Mouse (Mus musculus) embryonic facial prominence, embryonic 14.5 days (tissue): ENCODE results near the gene Ccr4. TPM values are rescaled to one million over a fixed set of nuclear protein-coding genes. Genes with fewer than 3 reads are reported as not detected.
A peak's percentile ranks its signal among the peaks of the same experiment; 100 is the strongest.

Experiments
- ATAC-seq: fragments of 200-750 bp; cut with Nextera tagmentation; 2 replicates; pipeline ENCODE4 v1.8.0; 2017; ENCODE audit warnings: low read depth, moderate number of reproducible peaks, moderate TSS enrichment
- DNase-seq: peaks from one replicate; pipeline ENCODE4 v3.0.0-alpha.2; 2015; ENCODE audit warnings: low spot score
- H3K27ac ChIP-seq: fragments of 300-500 bp; sonication (generic); replicated peaks from 2 replicates; pipeline ENCODE4 v1.5.1; 2014; ENCODE audit warnings: low read depth, mild to moderate bottlenecking, low read length, moderate library complexity
- H3K27me3 ChIP-seq: fragments of 300-500 bp; sonication (generic); replicated peaks from 2 replicates; pipeline ENCODE4 v1.6.1; 2014; ENCODE audit warnings: low read length; ENCODE audit not compliant: control insufficient read depth, insufficient read depth
- H3K36me3 ChIP-seq: fragments of 300-500 bp; sonication (generic); 2 replicates; pipeline ENCODE4 v1.6.1; 2014; ENCODE audit warnings: low read length, mixed read lengths; ENCODE audit not compliant: control insufficient read depth, insufficient read depth
- H3K4me1 ChIP-seq: fragments of 300-500 bp; sonication (generic); 2 replicates; pipeline ENCODE4 v1.6.1; 2014; ENCODE audit warnings: antibody characterized with exemption, low read length; ENCODE audit not compliant: control insufficient read depth, insufficient read depth
- H3K4me2 ChIP-seq: fragments of 300-500 bp; sonication (generic); 2 replicates; pipeline ENCODE4 v1.6.1; 2014; ENCODE audit warnings: low read depth, mild to moderate bottlenecking, low read length, moderate library complexity, mixed read lengths
- H3K4me3 ChIP-seq: fragments of 300-500 bp; sonication (generic); 2 replicates; pipeline ENCODE4 v1.5.1; 2014; ENCODE audit warnings: low read depth, mild to moderate bottlenecking, low read length
- H3K9ac ChIP-seq: fragments of 300-500 bp; sonication (generic); 2 replicates; pipeline ENCODE4 v1.6.1; 2014; ENCODE audit warnings: low read depth, mild to moderate bottlenecking, low read length, moderate library complexity, mixed read lengths
- H3K9me3 ChIP-seq: fragments of 300-500 bp; sonication (generic); 2 replicates; pipeline ENCODE4 v1.6.1; 2016; ENCODE audit warnings: low read length; ENCODE audit not compliant: control insufficient read depth
- WGBS: fragments of 180-500 bp; shearing (Covaris S2); extraction: QIAGEN DNeasy Blood & Tissue Kit; methylation state at CpG from one replicate; pipeline ENCODE4 v1.1.7; 2014; 5-methylcytosine and 5-hydroxymethylcytosine counted together
- polyA plus RNA-seq: library from polyadenylated mRNA; unstranded; fragments of >200 nt; fragmentation: Nextera tagmentation; extraction: Ambion mirVana; gene quantifications from 2 replicates; pipeline ENCODE4 v1.2.1, GENCODE M21; 2014

The Ccr4 gene
- polyA plus RNA-seq, 1 experiment from 2014 or later: 0.75 TPM

GRCm38 (mm10) chr9:114543882-114544753, 39.4 kb upstream of the Ccr4 start:
- Histone ChIP-seq H3K27me3 (no peaks in the 10 kb centered on the region), H3K4me3 (no peak overlapping the region), H3K4me2 (no peak overlapping the region), H3K9ac (no peak overlapping the region), H3K4me1 (peaks cover 12% of the 10 kb centered on the region), H3K9me3 (no peaks in the 10 kb centered on the region), H3K36me3 (no peaks in the 10 kb centered on the region), H3K27ac (0 out of 2 replicates have a peak overlapping the region, but pooled peaks have one; percentile 44)
- ATAC-seq (no peak), DNase-seq (no peak)
- WGBS: 69% methylated on average over 15 of the region's 17 CpGs

GRCm38 (mm10) chr9:114541279-114541741, 36.6 kb upstream of the Ccr4 start:
- ATAC-seq (0 out of 2 replicates have a peak, but pooled peaks have one; percentile 37), DNase-seq (peak; percentile 41)
- Histone ChIP-seq H3K9me3 (no peaks in the 10 kb centered on the region), H3K4me1 (peaks cover 12% of the 10 kb centered on the region), H3K4me3 (no peak overlapping the region), H3K4me2 (no peak overlapping the region), H3K36me3 (no peaks in the 10 kb centered on the region), H3K27me3 (no peaks in the 10 kb centered on the region), H3K9ac (no peak overlapping the region), H3K27ac (no peak overlapping the region)
- 63% methylated on average over 1 of the region's 1 CpGs for WGBS

- Histone ChIP-seq H3K4me3 (no peak overlapping the region), H3K36me3 (no peaks in the 10 kb centered on the region), H3K4me1 (no peaks in the 10 kb centered on the region), H3K9ac (no peak overlapping the region), H3K27ac (no peak overlapping the region), H3K27me3 (no peaks in the 10 kb centered on the region), H3K4me2 (no peak overlapping the region), H3K9me3 (no peaks in the 10 kb centered on the region)
- DNase-seq (no peak), ATAC-seq (no peak)
- 53% methylated on average over 7 of the region's 7 CpGs for WGBS
Observed at GRCm38 (mm10) chr9:114538996-114539563, 34.4 kb upstream of the Ccr4 start.

GRCm38 (mm10) chr9:114536628-114537027, 31.9 kb upstream of the Ccr4 start:
- ATAC-seq (0 out of 2 replicates have a peak, but pooled peaks have one; percentile 55), DNase-seq (no peak)
- Histone ChIP-seq H3K27me3 (no peaks in the 10 kb centered on the region), H3K27ac (no peak overlapping the region), H3K4me3 (no peak overlapping the region), H3K36me3 (no peaks in the 10 kb centered on the region), H3K9me3 (no peaks in the 10 kb centered on the region), H3K9ac (no peak overlapping the region), H3K4me2 (no peak overlapping the region), H3K4me1 (peaks cover 1% of the 10 kb centered on the region; the same call in 1 of the 2 replicates)
- 49% methylated on average over 2 of the region's 2 CpGs for WGBS

- Histone ChIP-seq H3K9ac (no peak overlapping the region), H3K27ac (no peak overlapping the region), H3K36me3 (no peaks in the 10 kb centered on the region), H3K27me3 (no peaks in the 10 kb centered on the region), H3K9me3 (no peaks in the 10 kb centered on the region), H3K4me3 (no peak overlapping the region), H3K4me1 (peaks cover 9% of the 10 kb centered on the region; the same call in 1 of the 2 replicates), H3K4me2 (no peak overlapping the region)
- no peak for ATAC-seq
- WGBS: 69% methylated on average over 9 of the region's 9 CpGs
- DNase-seq: no peak
Observed at GRCm38 (mm10) chr9:114534747-114535517, 30.2 kb upstream of the Ccr4 start.

GRCm38 (mm10) chr9:114533848-114534247, 29.1 kb upstream of the Ccr4 start:
- Histone ChIP-seq H3K4me2 (no peak overlapping the region), H3K27ac (no peak overlapping the region), H3K4me3 (no peak overlapping the region), H3K9ac (no peak overlapping the region), H3K9me3 (no peaks in the 10 kb centered on the region), H3K27me3 (no peaks in the 10 kb centered on the region), H3K4me1 (peaks cover 9% of the 10 kb centered on the region), H3K36me3 (no peaks in the 10 kb centered on the region)
- ATAC-seq (0 out of 2 replicates have a peak, but pooled peaks have one; percentile 33), DNase-seq (no peak)
- 71% methylated on average over 4 of the region's 4 CpGs for WGBS

- Histone ChIP-seq H3K27me3 (no peaks in the 10 kb centered on the region), H3K36me3 (no peaks in the 10 kb centered on the region), H3K4me2 (no peak overlapping the region), H3K4me3 (no peak overlapping the region), H3K4me1 (peaks cover 22% of the 10 kb centered on the region), H3K27ac (no peak overlapping the region), H3K9ac (no peak overlapping the region), H3K9me3 (no peaks in the 10 kb centered on the region)
- DNase-seq (no peak), ATAC-seq (no peak)
- 25% methylated on average over 11 of the region's 11 CpGs for WGBS
Observed at GRCm38 (mm10) chr9:114531276-114531675, 26.6 kb upstream of the Ccr4 start.

- H3K36me3 ChIP-seq: no peaks in the 10 kb centered on the region
- H3K9ac ChIP-seq: no peak overlapping the region
- peak overlapping the region; percentile 27; the same call in 1 of the 2 replicates for H3K4me2 ChIP-seq
- H3K4me3 ChIP-seq: no peak overlapping the region
- H3K27ac ChIP-seq: peak overlapping the region; percentile 33; the same call in 1 of the 2 replicates
- ATAC-seq (no peak), DNase-seq (peak; percentile 70)
- H3K4me1 ChIP-seq: peaks cover 22% of the 10 kb centered on the region
- 27% methylated on average over 9 of the region's 9 CpGs for WGBS
- H3K9me3 ChIP-seq: no peaks in the 10 kb centered on the region
- no peaks in the 10 kb centered on the region for H3K27me3 ChIP-seq
Observed at GRCm38 (mm10) chr9:114528680-114529048, 23.9 kb upstream of the Ccr4 start.
